Mouse (Mus musculus) olfactory bulb, adult 2 months (tissue): ENCODE measurements around the gene Gemin2. TPM values are rescaled to one million over a fixed set of nuclear protein-coding genes. Genes with fewer than 3 reads are reported as not detected.

Experiments used
- H3K27ac ChIP-seq: fragments of 200-500 bp; 2 replicates; pipeline ENCODE4 v1.5.1; 2012; ENCODE audit warnings: low read depth, low read length; ENCODE audit not compliant: insufficient read depth
- H3K4me1 ChIP-seq: fragments of 200-500 bp; 2 replicates; pipeline ENCODE4 v1.6.1; 2012; ENCODE audit warnings: low read length; ENCODE audit not compliant: control insufficient read depth, insufficient read depth
- H3K4me3 ChIP-seq: fragments of 200-500 bp; 2 replicates; pipeline ENCODE4 v1.5.1; 2012; ENCODE audit warnings: mild to moderate bottlenecking, low read depth, low read length, moderate library complexity; ENCODE audit not compliant: insufficient read depth
- CTCF ChIP-seq: fragments of 200-500 bp; IDR thresholded peaks from 2 replicates; pipeline ENCODE4 v1.5.1; 2012; ENCODE audit warnings: low read depth, mild to moderate bottlenecking, low read length, moderate library complexity; ENCODE audit not compliant: insufficient read depth
- POLR2A ChIP-seq: fragments of 200-500 bp; IDR thresholded peaks from 2 replicates; pipeline ENCODE4 v1.6.1; 2012; ENCODE audit warnings: mild to moderate bottlenecking, low read depth, low read length, moderate library complexity; ENCODE audit not compliant: insufficient read depth
- whole genome bisulfite sequencing: fragments of 180-500 bp; shearing (Covaris S2); methylation state at CpG from one replicate; pipeline ENCODE4 v1.1.7; 2018; 5-methylcytosine and 5-hydroxymethylcytosine counted together
- polyA plus RNA-seq: library from polyadenylated mRNA; stranded (reverse); fragments of >200 nt; gene quantifications from 2 replicates; pipeline ENCODE4 v1.2.4, GENCODE M21; 2012; ENCODE audit warnings: low replicate concordance; ENCODE audit not compliant: missing spikeins, insufficient read depth, insufficient read length

The Gemin2 gene
- polyA plus RNA-seq, 1 experiment: not detected

- TF ChIP-seq POLR2A (no peak), CTCF (no peak)
- peaks cover 2% of the 10 kb centered on the region; the same call in 1 of the 2 replicates for H3K4me1 ChIP-seq
- H3K27ac ChIP-seq: peak overlapping the region; percentile 86
- peak overlapping the region; percentile 96 for H3K4me3 ChIP-seq
- WGBS: under 1% methylated on average over 40 of the region's 41 CpGs
Observed at GRCm38 (mm10) chr12:59067095-59067494, 53.9 kb downstream of the Gemin2 start.

- Histone ChIP-seq H3K4me1 (peaks cover 5% of the 10 kb centered on the region; the same call in 1 of the 2 replicates), H3K27ac (no peak overlapping the region), H3K4me3 (no peak overlapping the region)
- TF ChIP-seq CTCF (no peak), POLR2A (no peak)
- 94% methylated on average over 13 of the region's 13 CpGs for WGBS
Observed at GRCm38 (mm10) chr12:59068791-59069190, 55.6 kb downstream of the Gemin2 start.

GRCm38 (mm10) chr12:59072286-59072685, 59.1 kb downstream of the Gemin2 start:
- Histone ChIP-seq H3K27ac (no peak overlapping the region), H3K4me3 (no peak overlapping the region), H3K4me1 (peaks cover 5% of the 10 kb centered on the region; the same call in 1 of the 2 replicates)
- WGBS: 78% methylated on average over 11 of the region's 11 CpGs
- TF ChIP-seq CTCF (no peak), POLR2A (no peak)

GRCm38 (mm10) chr12:59074052-59074451, 60.9 kb downstream of the Gemin2 start:
- WGBS: 43% methylated on average over 3 of the region's 3 CpGs

GRCm38 (mm10) chr12:59076996-59077395, 63.8 kb downstream of the Gemin2 start:
- Histone ChIP-seq H3K27ac (no peak overlapping the region), H3K4me3 (no peak overlapping the region), H3K4me1 (peaks cover 3% of the 10 kb centered on the region; the same call in 1 of the 2 replicates)
- TF ChIP-seq CTCF: no peak
- WGBS: 92% methylated on average over 3 of the region's 3 CpGs

More at GRCm38 (mm10) chr12:59074052-59074451, 60.9 kb downstream of the Gemin2 start:
- Histone ChIP-seq H3K4me1 (peaks cover 5% of the 10 kb centered on the region; the same call in 1 of the 2 replicates), H3K27ac (no peak overlapping the region), H3K4me3 (no peak overlapping the region)
- TF ChIP-seq POLR2A: no peak
- TF ChIP-seq CTCF: no peak

- WGBS: 88% methylated on average over 3 of the region's 3 CpGs
- TF ChIP-seq CTCF (no peak), POLR2A (no peak)
- H3K4me3 ChIP-seq: no peak overlapping the region
- no peaks in the 10 kb centered on the region for H3K4me1 ChIP-seq
- no peak overlapping the region for H3K27ac ChIP-seq
Observed at GRCm38 (mm10) chr12:59077883-59078282, 64.7 kb downstream of the Gemin2 start.

Other genes starting within 250 kb of the Gemin2 start
- gene Sec23a, start 1.4 kb upstream of the Gemin2 start, polyA plus RNA-seq: not detected in 2 replicates
- gene Trappc6b, start 48.1 kb downstream of the Gemin2 start, polyA plus RNA-seq: not detected in 2 replicates
- 140 and 742 TPM in 2 replicates for gene Pnn, start 53.5 kb downstream of the Gemin2 start, polyA plus RNA-seq
- gene Mia2, start 82.4 kb downstream of the Gemin2 start, polyA plus RNA-seq: 493 TPM in 1 of 2 replicates, not detected in the other
- not detected in 2 replicates for gene Fbxo33, start 206.3 kb downstream of the Gemin2 start, polyA plus RNA-seq